Comparison of ENCODE assay signal across 19 mouse cellular contexts in the genomic region with DNA sequence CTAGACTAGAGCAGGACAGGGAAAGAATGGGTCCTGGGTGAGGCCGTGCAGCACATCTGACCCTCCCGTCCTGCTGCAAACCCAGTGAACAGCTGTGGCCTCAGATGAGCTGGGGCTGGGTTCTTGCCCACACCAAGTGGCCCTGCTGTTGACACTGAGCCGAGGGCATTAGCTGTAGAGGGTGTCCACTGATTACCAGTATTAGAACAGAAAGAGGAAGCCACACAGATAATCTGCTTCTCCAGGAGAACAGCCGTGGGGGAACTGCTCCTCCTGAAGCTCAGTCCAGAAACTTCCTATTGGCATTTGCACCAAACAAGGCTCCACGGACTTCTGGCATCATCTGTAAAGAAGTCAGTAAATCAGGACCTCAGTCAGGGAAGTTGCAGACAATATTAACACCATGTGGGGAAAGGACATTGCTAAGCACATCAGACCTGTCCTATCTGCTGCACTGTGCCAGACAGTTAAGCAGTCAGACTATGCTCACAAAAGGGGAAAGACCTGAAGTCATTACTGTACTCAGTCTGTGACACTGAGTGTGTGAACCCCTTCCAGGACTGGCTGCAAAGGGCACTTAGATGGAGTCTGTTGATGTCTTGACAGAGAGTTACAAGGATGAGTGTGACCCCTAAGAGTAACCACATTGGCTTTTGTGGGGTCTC. TPM values are rescaled to one million over a fixed set of nuclear protein-coding genes. Genes with fewer than 3 reads are reported as not detected.
DNase-seq lines count a peak whose midpoint lies in the region; ATAC-seq and TF ChIP-seq lines count a peak whose summit lies in the region.
"Had no signal": no experiment of that assay in that cellular context is flagged by ENCODE, and none has a peak within 500 bp of the region (broad histone marks: within the 10 kb centered on the region; RNA-seq: fewer than 3 reads in every experiment).

No protein-coding gene starts in this region.

- DNase-seq in retina, adult 2 months (ENCODE audit: low read depth, low spot score), result peak; percentile 39
- DNase-seq in retina, embryonic 14.5 days (ENCODE audit: low spot score), result no peak
- DNase-seq in gastrocnemius, adult 8-10 months (ENCODE audit: low spot score in 2 of 2), result peak; percentile 18 to 48
- no peak for DNase-seq in adrenal gland, postnatal 25 days
- DNase-seq in stomach, postnatal 0 days (ENCODE audit: low spot score), result no peak
- no peak for DNase-seq in kidney, postnatal 4 days
- DNase-seq in limb, embryonic 10.5 days (ENCODE audit: low spot score), result no peak
- DNase-seq: adrenal gland, adult 2 months; kidney, adult 18-20 months; kidney, postnatal 10 days; lung, postnatal 10 days; thymus, postnatal 14 days had no signal

- no peak overlapping the region for H3K9ac ChIP-seq in stomach, postnatal 0 days (ENCODE audit: low read length)
- H3K9ac ChIP-seq: embryonic facial prominence, embryonic 13.5 days; heart, embryonic 15.5 days; liver, embryonic 15.5 days; midbrain, embryonic 13.5 days had no signal

- H3K4me3 ChIP-seq in stomach, postnatal 0 days (ENCODE audit: low read depth, low read length), result no peak overlapping the region
- no peak overlapping the region for H3K4me3 ChIP-seq in limb, embryonic 10.5 days
- H3K4me3 ChIP-seq: embryonic facial prominence, embryonic 13.5 days; heart, embryonic 15.5 days; liver, embryonic 15.5 days; midbrain, embryonic 13.5 days had no signal

- peaks cover 30% of the 10 kb centered on the region for H3K36me3 ChIP-seq in stomach, postnatal 0 days (ENCODE audit: control insufficient read depth, insufficient read depth, low read length)
- peaks cover 91% of the 10 kb centered on the region for H3K36me3 ChIP-seq in limb, embryonic 10.5 days

- 70% methylated on average over 5 of the region's 5 CpGs for WGBS in stomach, postnatal 0 days
- WGBS in limb, embryonic 10.5 days, result 90% methylated on average over 5 of the region's 5 CpGs

- no peaks in the 10 kb centered on the region for H3K4me1 ChIP-seq in stomach, postnatal 0 days (replicated peaks; ENCODE audit: control insufficient read depth, insufficient read depth)
- H3K4me1 ChIP-seq in limb, embryonic 10.5 days, result peaks cover 9% of the 10 kb centered on the region
- H3K4me1 ChIP-seq: embryonic facial prominence, embryonic 13.5 days; heart, embryonic 15.5 days; midbrain, embryonic 13.5 days had no signal

- no peaks in the 10 kb centered on the region for H3K27me3 ChIP-seq in stomach, postnatal 0 days (ENCODE audit: control insufficient read depth, insufficient read depth, low read length)
- no peaks in the 10 kb centered on the region for H3K27me3 ChIP-seq in limb, embryonic 10.5 days (ENCODE audit: low read depth, poor library complexity, severe bottlenecking)
- H3K27me3 ChIP-seq: embryonic facial prominence, embryonic 13.5 days; heart, embryonic 15.5 days; liver, embryonic 15.5 days; midbrain, embryonic 13.5 days had no signal

- H3K27ac ChIP-seq in stomach, postnatal 0 days (replicated peaks), result no peak overlapping the region
- no peak overlapping the region for H3K27ac ChIP-seq in limb, embryonic 10.5 days
- H3K27ac ChIP-seq: embryonic facial prominence, embryonic 13.5 days; heart, embryonic 15.5 days; liver, embryonic 15.5 days; midbrain, embryonic 13.5 days had no signal

- no peak for TF ChIP-seq CTCF in stomach, postnatal 0 days (IDR thresholded peaks at IDR 0.05; ENCODE audit: low read depth)

- TF ChIP-seq EP300 in stomach, postnatal 0 days (optimal IDR thresholded peaks at IDR 0.05), result no peak

- ATAC-seq in megakaryocyte, adult 5-6 weeks (ENCODE audit: poor library complexity, severe bottlenecking), result peak; percentile 25; the same call in 1 of the 2 replicates
- ATAC-seq in stomach, postnatal 0 days (ENCODE audit: low FRiP score, low TSS enrichment), result no peak
- ATAC-seq: CD4-positive, CD25-positive, alpha-beta regulatory T cell, adult 4 months; midbrain, embryonic 13.5 days had no signal

- no peak overlapping the region for H3K4me2 ChIP-seq in stomach, postnatal 0 days (replicated peaks; ENCODE audit: low read depth)
- H3K4me2 ChIP-seq: embryonic facial prominence, embryonic 13.5 days; heart, embryonic 15.5 days; liver, embryonic 15.5 days; midbrain, embryonic 13.5 days had no signal

- H3K9me3 ChIP-seq in stomach, postnatal 0 days (ENCODE audit: control insufficient read depth, low read length), result no peaks in the 10 kb centered on the region
- no peaks in the 10 kb centered on the region for H3K9me3 ChIP-seq in limb, embryonic 10.5 days (replicated peaks)
- H3K9me3 ChIP-seq: embryonic facial prominence, embryonic 13.5 days; heart, embryonic 15.5 days; liver, embryonic 15.5 days; midbrain, embryonic 13.5 days had no signal

RNA-seq across cellular contexts. Expression of a gene that starts 22.2 kb away (rescaled TPM):
- total RNA-seq in gastrocnemius, adult 8-10 months (2022), result under 1 TPM in 1 of 4 experiments, not detected in 3; 0.17 TPM
- not detected in 2 replicates for total RNA-seq in megakaryocyte, adult 5-6 weeks (2015)
- total RNA-seq in megakaryocyte, adult 5-6 weeks (2017), result 0.22 TPM in 1 of 2 replicates, not detected in the other
- total RNA-seq in adrenal gland, postnatal 25 days (2021), result 0.33 TPM in 1 of 2 replicates, not detected in the other
- 0.10 and 0.13 TPM in 2 replicates for polyA plus RNA-seq in stomach, postnatal 0 days (2015; fragmentation: Nextera tagmentation; extraction: Ambion mirVana)
- 0.08 and 0.19 TPM in 2 replicates for polyA plus RNA-seq in limb, embryonic 10.5 days (2016; fragmentation: Nextera tagmentation; extraction: Ambion mirVana)
- total RNA-seq: hematopoietic stem cell, adult 5-6 weeks had no signal

RNA-seq across cellular contexts. Expression of a gene that starts 27.0 kb away (rescaled TPM):
- total RNA-seq in gastrocnemius, adult 8-10 months (2022), result 100 to 1,000 TPM; 124 to 134 (median 132) TPM
- 199 and 215 TPM in 2 replicates for total RNA-seq in megakaryocyte, adult 5-6 weeks (2015)
- total RNA-seq in megakaryocyte, adult 5-6 weeks (2017), result 199 and 203 TPM in 2 replicates
- 469 and 476 TPM in 2 replicates for total RNA-seq in adrenal gland, postnatal 25 days (2021)
- 251 and 252 TPM in 2 replicates for polyA plus RNA-seq in stomach, postnatal 0 days (2015; fragmentation: Nextera tagmentation; extraction: Ambion mirVana)
- 99.9 and 112 TPM in 2 replicates for polyA plus RNA-seq in limb, embryonic 10.5 days (2016; fragmentation: Nextera tagmentation; extraction: Ambion mirVana)

RNA-seq across cellular contexts. Expression of a gene that starts 40.5 kb away (rescaled TPM):
- total RNA-seq in gastrocnemius, adult 8-10 months (2022), result 10 to 100 TPM; 76.1 to 93.6 (median 84.7) TPM
- 12.3 and 14.6 TPM in 2 replicates for total RNA-seq in megakaryocyte, adult 5-6 weeks (2015)
- total RNA-seq in megakaryocyte, adult 5-6 weeks (2017), result 16.3 and 24.5 TPM in 2 replicates
- 56.4 and 66.0 TPM in 2 replicates for total RNA-seq in adrenal gland, postnatal 25 days (2021)
- polyA plus RNA-seq in stomach, postnatal 0 days (2015; fragmentation: Nextera tagmentation; extraction: Ambion mirVana), result 18.4 and 18.5 TPM in 2 replicates
- polyA plus RNA-seq in limb, embryonic 10.5 days (2016; fragmentation: Nextera tagmentation; extraction: Ambion mirVana), result 45.5 and 49.9 TPM in 2 replicates

Comparison
In these comparisons a context has a peak if more than half of its experiments do, and no peak if none do; other contexts are left out.
1. DNase-seq: peak in retina, adult 2 months (single experiment) and gastrocnemius, adult 8-10 months (2 of 2); none in retina, embryonic 14.5 days (single experiment), adrenal gland, postnatal 25 days (single experiment), stomach, postnatal 0 days (single experiment), kidney, postnatal 4 days (0 of 2) and limb, embryonic 10.5 days (single experiment).